Mouse (Mus musculus): Measurements from ENCODE around the gene Cep85l.

DNA sequence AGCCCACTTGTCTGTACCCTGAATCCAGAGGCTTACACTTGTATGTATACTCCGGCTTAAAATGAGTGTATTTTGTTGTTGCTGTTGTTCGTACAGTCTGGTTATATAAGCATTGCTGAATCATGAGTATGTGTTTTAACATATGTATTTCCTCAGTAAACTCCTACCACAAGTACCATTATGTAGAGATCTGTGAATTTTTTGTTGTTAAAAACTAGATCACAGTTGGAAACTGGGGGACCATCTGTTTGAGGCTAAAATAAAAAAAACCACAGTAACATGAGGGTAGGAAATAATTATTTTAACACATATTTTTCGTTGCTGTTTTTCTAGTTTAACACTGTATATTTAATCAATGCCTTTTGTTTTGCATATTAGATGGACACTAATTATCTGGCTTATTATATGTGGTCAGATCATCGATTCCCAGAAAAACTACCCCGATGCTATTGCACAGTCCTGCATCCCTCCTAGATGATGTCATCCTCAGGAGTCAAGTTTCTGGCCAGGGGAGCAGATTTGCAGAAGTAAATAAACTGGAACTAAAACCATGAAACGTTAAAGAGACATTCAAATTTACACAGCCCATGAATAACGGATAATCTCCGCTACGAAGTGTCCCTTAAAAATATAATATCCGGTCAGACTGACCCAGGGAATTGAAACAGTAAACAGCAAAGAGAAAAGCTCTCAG lies 18.2 kb upstream of the Cep85l start:
- no peak for TF ChIP-seq CTCF (IDR thresholded peaks at IDR 0.05; ENCODE audit: low read depth, low read length)
- no peak for TF ChIP-seq POLR2A (IDR thresholded peaks at IDR 0.05; ENCODE audit: borderline replicate concordance, low read depth, low read length)
